Comparison of ENCODE assay signal across 8 mouse cellular contexts in genomic region chr15:98699190-98700105, GRCm38 (mm10). TPM values are rescaled to one million over a fixed set of nuclear protein-coding genes. Genes with fewer than 3 reads are reported as not detected.
DNase-seq lines count a peak whose midpoint lies in the region; ATAC-seq and TF ChIP-seq lines count a peak whose summit lies in the region.

No protein-coding gene starts in this region.

- H3K9ac ChIP-seq in forebrain, embryonic 12.5 days: peak overlapping the region; percentile 48
- H3K9ac ChIP-seq in heart, postnatal 0 days (replicated peaks; ENCODE audit: low read depth, low read length): no peak overlapping the region
- no peak overlapping the region for H3K9ac ChIP-seq in liver, embryonic 15.5 days
- peak overlapping the region; percentile 22; the same call in 1 of the 2 replicates for H3K9ac ChIP-seq in neural tube, embryonic 12.5 days
- no peak overlapping the region for H3K9ac ChIP-seq in stomach, postnatal 0 days (ENCODE audit: low read length)

- H3K4me1 ChIP-seq in forebrain, embryonic 12.5 days: peaks cover 12% of the 10 kb centered on the region
- no peaks in the 10 kb centered on the region for H3K4me1 ChIP-seq in heart, postnatal 0 days (ENCODE audit: control insufficient read depth, insufficient read depth)
- H3K4me1 ChIP-seq in liver, embryonic 15.5 days (replicated peaks): peaks cover 6% of the 10 kb centered on the region
- H3K4me1 ChIP-seq in neural tube, embryonic 12.5 days: no peaks in the 10 kb centered on the region
- H3K4me1 ChIP-seq in stomach, postnatal 0 days (replicated peaks; ENCODE audit: control insufficient read depth, insufficient read depth): no peaks in the 10 kb centered on the region

- TF ChIP-seq EP300 in heart, postnatal 0 days (IDR thresholded peaks at IDR 0.05; ENCODE audit: low read depth): no peak
- no peak for TF ChIP-seq EP300 in stomach, postnatal 0 days (optimal IDR thresholded peaks at IDR 0.05)

- ATAC-seq in forebrain, embryonic 12.5 days (ENCODE audit: low FRiP score): peak; percentile 84
- peak; percentile 87 for ATAC-seq in heart, postnatal 0 days (ENCODE audit: insufficient read depth, low read depth)
- ATAC-seq in liver, embryonic 15.5 days (ENCODE audit: insufficient read depth): peak; percentile 40; the same call in 1 of the 2 replicates
- ATAC-seq in neural tube, embryonic 12.5 days (ENCODE audit: low FRiP score, low read depth): peak; percentile 74; the same call in 1 of the 2 replicates
- ATAC-seq in stomach, postnatal 0 days (ENCODE audit: low FRiP score, low TSS enrichment): peak; percentile 88

- H3K36me3 ChIP-seq in forebrain, embryonic 12.5 days (replicated peaks): no peaks in the 10 kb centered on the region
- no peaks in the 10 kb centered on the region for H3K36me3 ChIP-seq in heart, postnatal 0 days (replicated peaks; ENCODE audit: control insufficient read depth, insufficient read depth, low read length)
- no peaks in the 10 kb centered on the region for H3K36me3 ChIP-seq in liver, embryonic 15.5 days (replicated peaks)
- H3K36me3 ChIP-seq in neural tube, embryonic 12.5 days: no peaks in the 10 kb centered on the region
- no peaks in the 10 kb centered on the region for H3K36me3 ChIP-seq in stomach, postnatal 0 days (ENCODE audit: control insufficient read depth, insufficient read depth, low read length)

- peak; percentile 90 for DNase-seq in CD4-positive, CD25-positive, alpha-beta regulatory T cell, adult 2 months (ENCODE audit: low read depth, low spot score)
- DNase-seq in c-Kit-positive CD71-negative TER-119-negative erythroid progenitor cells, embryonic 14.5 days (ENCODE audit: low read depth): peak; percentile 69
- peak; percentile 73 for DNase-seq in heart, postnatal 0 days (ENCODE audit: low spot score)
- peak; percentile 93 to 94 for DNase-seq in kidney, postnatal 4 days
- DNase-seq in stomach, postnatal 0 days (ENCODE audit: low spot score): peak; percentile 91

- 4% methylated on average over 40 of the region's 40 CpGs for WGBS in forebrain, embryonic 12.5 days
- 5% methylated on average over 40 of the region's 40 CpGs for WGBS in heart, postnatal 0 days
- WGBS in liver, embryonic 15.5 days (ENCODE audit: insufficient replicate concordance): 5% methylated on average over 40 of the region's 40 CpGs
- 7% methylated on average over 40 of the region's 40 CpGs for WGBS in neural tube, embryonic 12.5 days
- 4% methylated on average over 40 of the region's 40 CpGs for WGBS in stomach, postnatal 0 days

- no peak overlapping the region for H3K27ac ChIP-seq in forebrain, embryonic 12.5 days
- no peak overlapping the region for H3K27ac ChIP-seq in heart, postnatal 0 days (ENCODE audit: low read depth)
- H3K27ac ChIP-seq in liver, embryonic 15.5 days (replicated peaks): no peak overlapping the region
- no peak overlapping the region for H3K27ac ChIP-seq in neural tube, embryonic 12.5 days
- H3K27ac ChIP-seq in stomach, postnatal 0 days (replicated peaks): no peak overlapping the region

- peak overlapping the region; percentile 39 for H3K4me3 ChIP-seq in forebrain, embryonic 12.5 days (replicated peaks)
- peak overlapping the region; percentile 30; the same call in 1 of the 2 replicates for H3K4me3 ChIP-seq in heart, postnatal 0 days (ENCODE audit: low read depth, low read length)
- H3K4me3 ChIP-seq in liver, embryonic 15.5 days (replicated peaks): no peak overlapping the region
- H3K4me3 ChIP-seq in neural tube, embryonic 12.5 days: peak overlapping the region; percentile 33
- H3K4me3 ChIP-seq in stomach, postnatal 0 days (ENCODE audit: low read depth, low read length): peak overlapping the region; percentile 15; the same call in 1 of the 2 replicates

- TF ChIP-seq CTCF in heart, postnatal 0 days (IDR thresholded peaks at IDR 0.05; ENCODE audit: low read depth): peak; percentile 93
- TF ChIP-seq CTCF in stomach, postnatal 0 days (IDR thresholded peaks at IDR 0.05; ENCODE audit: low read depth): peak; percentile 98

- peak overlapping the region; percentile 65 for H3K4me2 ChIP-seq in forebrain, embryonic 12.5 days
- H3K4me2 ChIP-seq in heart, postnatal 0 days (ENCODE audit: low read depth, low read length): peak overlapping the region; percentile 54
- peak overlapping the region; percentile 47 for H3K4me2 ChIP-seq in liver, embryonic 15.5 days
- H3K4me2 ChIP-seq in neural tube, embryonic 12.5 days (replicated peaks): peak overlapping the region; percentile 63
- H3K4me2 ChIP-seq in stomach, postnatal 0 days (replicated peaks; ENCODE audit: low read depth): peak overlapping the region; percentile 52

- no peaks in the 10 kb centered on the region for H3K9me3 ChIP-seq in forebrain, embryonic 12.5 days
- H3K9me3 ChIP-seq in heart, postnatal 0 days (replicated peaks; ENCODE audit: control insufficient read depth, low read length): no peaks in the 10 kb centered on the region
- no peaks in the 10 kb centered on the region for H3K9me3 ChIP-seq in liver, embryonic 15.5 days (replicated peaks)
- H3K9me3 ChIP-seq in neural tube, embryonic 12.5 days: no peaks in the 10 kb centered on the region
- no peaks in the 10 kb centered on the region for H3K9me3 ChIP-seq in stomach, postnatal 0 days (ENCODE audit: control insufficient read depth, low read length)

- peaks cover 56% of the 10 kb centered on the region for H3K27me3 ChIP-seq in forebrain, embryonic 12.5 days
- H3K27me3 ChIP-seq in heart, postnatal 0 days (ENCODE audit: control insufficient read depth, insufficient read depth, low read length): peaks cover 30% of the 10 kb centered on the region
- peaks cover 59% of the 10 kb centered on the region for H3K27me3 ChIP-seq in liver, embryonic 15.5 days
- H3K27me3 ChIP-seq in neural tube, embryonic 12.5 days (replicated peaks): peaks cover 36% of the 10 kb centered on the region
- H3K27me3 ChIP-seq in stomach, postnatal 0 days (ENCODE audit: control insufficient read depth, insufficient read depth, low read length): 0 out of 2 replicates have a peak, but pooled peaks cover 2% of the 10 kb centered on the region

RNA-seq across cellular contexts. Expression of gene Ccdc65, which starts 8.6 kb away (rescaled TPM):
- 1.5 and 1.7 TPM in 2 replicates for polyA plus RNA-seq in forebrain, embryonic 12.5 days (2016; fragmentation: Nextera tagmentation; extraction: Ambion mirVana)
- 0.77 TPM in 1 of 2 replicates, not detected in the other for total RNA-seq in heart, postnatal 0 days (2014; rRNA removed; ENCODE audit: low replicate concordance)
- polyA plus RNA-seq in heart, postnatal 0 days (2015; fragmentation: Nextera tagmentation; extraction: Ambion mirVana): 0.25 and 0.86 TPM in 2 replicates
- polyA plus RNA-seq in liver, embryonic 15.5 days (2015; fragmentation: Nextera tagmentation; extraction: Ambion mirVana): not detected in 2 replicates
- 2.1 and 2.3 TPM in 2 replicates for polyA plus RNA-seq in neural tube, embryonic 12.5 days (2016; fragmentation: Nextera tagmentation; extraction: Ambion mirVana)
- polyA plus RNA-seq in stomach, postnatal 0 days (2015; fragmentation: Nextera tagmentation; extraction: Ambion mirVana): 0.70 and 0.76 TPM in 2 replicates

RNA-seq across cellular contexts. Expression of gene Rnd1, which starts 22.2 kb away (rescaled TPM):
- polyA plus RNA-seq in forebrain, embryonic 12.5 days (2016; fragmentation: Nextera tagmentation; extraction: Ambion mirVana): 3.9 TPM in 2 replicates
- total RNA-seq in heart, postnatal 0 days (2014; rRNA removed; ENCODE audit: low replicate concordance): 7.1 and 13.0 TPM in 2 replicates
- 1.0 and 1.1 TPM in 2 replicates for polyA plus RNA-seq in heart, postnatal 0 days (2015; fragmentation: Nextera tagmentation; extraction: Ambion mirVana)
- polyA plus RNA-seq in liver, embryonic 15.5 days (2015; fragmentation: Nextera tagmentation; extraction: Ambion mirVana): 0.84 and 0.89 TPM in 2 replicates
- 7.8 and 9.7 TPM in 2 replicates for polyA plus RNA-seq in neural tube, embryonic 12.5 days (2016; fragmentation: Nextera tagmentation; extraction: Ambion mirVana)
- 0.35 and 0.46 TPM in 2 replicates for polyA plus RNA-seq in stomach, postnatal 0 days (2015; fragmentation: Nextera tagmentation; extraction: Ambion mirVana)

RNA-seq across cellular contexts. Expression of gene Fkbp11, which starts 28.6 kb away (rescaled TPM):
- polyA plus RNA-seq in forebrain, embryonic 12.5 days (2016; fragmentation: Nextera tagmentation; extraction: Ambion mirVana): 6.2 and 8.5 TPM in 2 replicates
- total RNA-seq in heart, postnatal 0 days (2014; rRNA removed; ENCODE audit: low replicate concordance): 4.3 and 26.7 TPM in 2 replicates
- polyA plus RNA-seq in heart, postnatal 0 days (2015; fragmentation: Nextera tagmentation; extraction: Ambion mirVana): 21.7 and 22.0 TPM in 2 replicates
- 156 and 176 TPM in 2 replicates for polyA plus RNA-seq in liver, embryonic 15.5 days (2015; fragmentation: Nextera tagmentation; extraction: Ambion mirVana)
- polyA plus RNA-seq in neural tube, embryonic 12.5 days (2016; fragmentation: Nextera tagmentation; extraction: Ambion mirVana): 7.7 and 8.9 TPM in 2 replicates
- polyA plus RNA-seq in stomach, postnatal 0 days (2015; fragmentation: Nextera tagmentation; extraction: Ambion mirVana): 117 and 127 TPM in 2 replicates

RNA-seq across cellular contexts. Expression of gene Ddx23, which starts 36.8 kb away (rescaled TPM):
- 23.9 and 24.1 TPM in 2 replicates for polyA plus RNA-seq in forebrain, embryonic 12.5 days (2016; fragmentation: Nextera tagmentation; extraction: Ambion mirVana)
- total RNA-seq in heart, postnatal 0 days (2014; rRNA removed; ENCODE audit: low replicate concordance): 25.1 and 32.7 TPM in 2 replicates
- 11.8 and 12.9 TPM in 2 replicates for polyA plus RNA-seq in heart, postnatal 0 days (2015; fragmentation: Nextera tagmentation; extraction: Ambion mirVana)
- 9.5 and 10.2 TPM in 2 replicates for polyA plus RNA-seq in liver, embryonic 15.5 days (2015; fragmentation: Nextera tagmentation; extraction: Ambion mirVana)
- polyA plus RNA-seq in neural tube, embryonic 12.5 days (2016; fragmentation: Nextera tagmentation; extraction: Ambion mirVana): 16.4 and 23.2 TPM in 2 replicates
- polyA plus RNA-seq in stomach, postnatal 0 days (2015; fragmentation: Nextera tagmentation; extraction: Ambion mirVana): 8.2 and 10.3 TPM in 2 replicates

Comparison
In these comparisons a context has a peak if more than half of its experiments do, and no peak if none do; other contexts are left out.
1. H3K9ac ChIP-seq: peak in forebrain, embryonic 12.5 days (single experiment) and neural tube, embryonic 12.5 days (single experiment); none in heart, postnatal 0 days (single experiment), liver, embryonic 15.5 days (single experiment) and stomach, postnatal 0 days (single experiment).
2. Peak in every context shown above with its lines, with median percentiles within 50 percentile points of each other: DNase-seq, ATAC-seq and H3K4me2 ChIP-seq.